Mouse (Mus musculus) liver, adult (tissue): ENCODE results near the gene Tk1.

Experiments used
- GATA4 ChIP-seq: IDR thresholded peaks from 2 replicates; pipeline ENCODE4 v1.6.1; 2014; ENCODE audit warnings: mild to moderate bottlenecking, low read length; ENCODE audit not compliant: insufficient replicate concordance

Tk1 gene

DNA sequence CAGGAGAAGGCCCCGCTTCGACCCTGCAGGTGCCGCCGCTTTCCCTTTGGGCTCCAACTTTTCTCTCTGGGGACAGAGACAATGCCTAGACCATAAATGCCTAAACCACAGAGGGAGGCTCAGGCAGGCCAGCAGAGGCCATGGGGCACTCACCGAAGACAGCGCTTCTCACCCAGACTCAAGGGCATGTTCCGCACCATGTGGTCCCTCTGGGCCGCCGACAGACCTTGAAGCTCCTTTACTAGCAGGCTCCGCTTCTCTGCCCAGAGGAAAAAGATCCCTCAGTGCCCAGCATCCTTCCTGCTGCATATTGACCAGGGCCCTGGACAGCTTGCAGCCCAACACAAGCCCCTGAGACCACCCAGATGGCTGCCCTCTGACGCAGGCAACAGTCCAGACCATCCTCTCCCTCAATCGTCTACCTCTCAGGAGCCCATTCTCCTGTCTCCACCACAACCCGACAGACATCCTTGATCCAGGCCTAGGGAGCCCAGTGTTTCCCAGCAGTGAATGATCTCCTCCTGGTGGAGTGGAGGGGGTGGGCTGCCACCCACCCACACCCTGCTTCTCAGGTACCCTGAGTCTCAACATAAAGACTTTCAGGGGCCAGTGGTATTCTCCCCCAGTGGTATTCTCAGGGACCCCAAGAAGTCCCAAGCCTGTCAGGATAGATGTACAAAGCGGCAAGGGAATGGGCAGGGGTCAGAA lies 49.7 kb downstream of the Tk1 start:
- no peak for TF ChIP-seq GATA4

- no peak for TF ChIP-seq GATA4
Observed at GRCm38 (mm10) chr11:117775540-117775939, 50.4 kb downstream of the Tk1 start.

- no peak for TF ChIP-seq GATA4
Observed at GRCm38 (mm10) chr11:117774925-117775324, 51.0 kb downstream of the Tk1 start.

DNA sequence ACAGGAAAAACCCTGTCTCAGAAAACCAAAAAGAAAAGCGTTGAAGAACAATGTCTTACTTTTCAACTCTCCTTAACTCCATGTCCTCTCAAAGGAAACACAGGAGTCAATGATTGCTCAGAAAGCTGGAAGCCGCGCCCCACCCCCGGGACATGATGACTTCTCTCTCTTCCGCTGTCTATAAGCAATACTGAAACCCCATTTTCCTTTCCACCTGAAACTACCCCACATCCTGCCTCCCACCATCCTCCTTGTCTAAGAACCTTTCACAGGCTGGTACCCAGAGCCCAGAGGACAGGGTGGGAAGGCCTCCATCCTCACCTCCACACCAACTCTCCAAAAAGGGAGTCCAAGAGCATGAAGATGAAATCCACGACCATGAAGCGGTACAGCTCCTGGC lies 53.5 kb downstream of the Tk1 start:
- TF ChIP-seq GATA4, result no peak

- no peak for TF ChIP-seq GATA4
Observed at GRCm38 (mm10) chr11:117770407-117770806, 55.5 kb downstream of the Tk1 start.

DNA sequence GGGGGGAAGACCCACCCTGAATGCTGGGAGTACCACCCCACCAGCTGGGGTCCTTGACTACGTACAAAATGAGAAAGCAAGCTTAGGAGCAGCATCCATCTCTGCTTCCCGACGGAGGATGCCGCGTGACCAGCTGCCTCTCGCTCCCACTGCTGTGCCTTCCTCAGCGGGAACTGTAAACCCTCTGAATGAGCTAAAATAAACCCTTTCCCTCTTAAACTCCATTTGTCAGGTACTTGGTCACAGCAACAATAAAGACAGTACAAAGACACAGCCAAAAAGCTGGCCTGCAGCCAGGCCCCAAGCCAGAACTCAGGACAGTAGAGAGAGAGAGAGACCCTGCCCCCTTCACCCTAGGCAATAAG lies 56.2 kb downstream of the Tk1 start:
- TF ChIP-seq GATA4, result no peak

DNA sequence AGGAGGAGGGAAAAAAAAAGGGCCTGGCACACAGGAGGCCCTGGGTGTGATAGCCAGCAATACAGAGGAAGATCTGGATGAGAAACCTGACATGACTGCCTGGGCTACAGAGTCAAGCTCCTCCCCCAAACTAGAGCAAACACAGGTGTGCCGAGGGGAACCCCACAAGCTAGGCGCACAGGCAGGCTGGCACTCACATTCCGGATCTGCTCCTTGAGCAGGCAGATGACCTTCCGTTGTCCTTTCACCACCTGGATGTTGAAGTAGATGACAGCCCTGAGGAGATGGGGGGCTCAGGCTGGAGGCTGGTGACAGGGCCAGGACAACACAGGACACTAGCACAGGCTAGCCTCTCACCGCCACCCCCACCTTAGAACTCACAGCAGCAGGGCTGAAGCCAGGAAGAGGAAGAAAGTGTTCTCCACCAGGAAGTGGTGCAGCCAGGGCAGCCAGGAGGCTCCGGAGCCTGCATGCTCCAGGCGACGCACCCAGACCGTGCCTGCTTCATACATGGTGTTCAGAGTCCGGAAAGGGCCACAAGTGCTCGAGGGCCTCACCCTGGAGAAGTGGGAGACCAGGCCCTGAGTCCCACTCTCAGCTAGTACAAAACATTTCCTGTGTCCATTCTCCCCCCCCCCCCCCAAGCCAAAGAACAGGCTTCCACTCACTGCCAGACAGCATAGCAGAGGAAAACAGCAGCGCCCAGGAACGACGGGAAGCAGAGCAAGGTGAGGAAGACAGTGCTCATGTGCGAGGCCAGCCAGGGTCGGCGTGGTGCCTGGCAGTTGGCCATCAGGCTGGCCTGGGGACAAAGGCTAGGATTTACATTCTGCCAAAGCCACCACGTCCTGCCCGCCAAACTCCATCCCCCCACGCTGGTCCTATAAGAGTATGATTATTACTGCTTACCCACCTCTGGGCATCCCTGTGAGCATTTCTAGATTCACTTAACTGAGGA lies 56.9 kb downstream of the Tk1 start:
- TF ChIP-seq GATA4, result no peak

- no peak for TF ChIP-seq GATA4
Observed at GRCm38 (mm10) chr11:117766275-117766674, 59.6 kb downstream of the Tk1 start.
